Mouse (Mus musculus): ENCODE data around the gene Map7d2. TPM values are rescaled to one million over a fixed set of nuclear protein-coding genes. Genes with fewer than 3 reads are reported as not detected.
A peak's percentile ranks its signal among the peaks of the same experiment; 100 is the strongest.

The Map7d2 gene
- polyA plus RNA-seq, 1 experiment from 2014 or later = 14.3 TPM

GRCm38 (mm10) chrX:159532427-159532810 is 118.0 kb downstream of the Map7d2 start:
- H3K27me3 ChIP-seq (ENCODE audit: control insufficient read depth, insufficient read depth, low read length) = no peaks in the 10 kb centered on the region
- H3K4me1 ChIP-seq (ENCODE audit: control insufficient read depth, insufficient read depth, low read length) = no peaks in the 10 kb centered on the region
- peak overlapping the region; percentile 63 for H3K4me3 ChIP-seq (ENCODE audit: low read depth, low read length)
- ATAC-seq (ENCODE audit: low FRiP score) (peak; percentile 98), DNase-seq (ENCODE audit: low spot score, missing footprints) (peak; percentile 99)
- no peaks in the 10 kb centered on the region for H3K9me3 ChIP-seq (ENCODE audit: control insufficient read depth, low read length)
- peak overlapping the region; percentile 70 for H3K9ac ChIP-seq (ENCODE audit: low read length)
- WGBS = 16% methylated on average over 31 of the region's 38 CpGs
- H3K4me2 ChIP-seq = peak overlapping the region; percentile 43
- no peaks in the 10 kb centered on the region for H3K36me3 ChIP-seq (ENCODE audit: control insufficient read depth, insufficient read depth, low read length)
- peak overlapping the region; percentile 53; the same call in 1 of the 2 replicates for H3K27ac ChIP-seq (ENCODE audit: low read depth, low read length)

- Histone ChIP-seq H3K9me3 (ENCODE audit: control insufficient read depth, low read length) (no peaks in the 10 kb centered on the region), H3K36me3 (ENCODE audit: control insufficient read depth, insufficient read depth, low read length) (no peaks in the 10 kb centered on the region), H3K4me2 (peak overlapping the region; percentile 43), H3K9ac (ENCODE audit: low read length) (peak overlapping the region; percentile 70), H3K27ac (ENCODE audit: low read depth, low read length) (peak overlapping the region; percentile 53; the same call in 1 of the 2 replicates), H3K4me1 (ENCODE audit: control insufficient read depth, insufficient read depth, low read length) (no peaks in the 10 kb centered on the region), H3K4me3 (ENCODE audit: low read depth, low read length) (peak overlapping the region; percentile 63), H3K27me3 (ENCODE audit: control insufficient read depth, insufficient read depth, low read length) (no peaks in the 10 kb centered on the region)
- ATAC-seq (ENCODE audit: low FRiP score) (peak; percentile 72), DNase-seq (ENCODE audit: low spot score, missing footprints) (peak; percentile 84)
- 22% methylated on average over 41 of the region's 56 CpGs for WGBS
Measured at GRCm38 (mm10) chrX:159532811-159533462, 118.6 kb downstream of the Map7d2 start.

- H3K4me1 ChIP-seq (ENCODE audit: control insufficient read depth, insufficient read depth, low read length) = no peaks in the 10 kb centered on the region
- no peaks in the 10 kb centered on the region for H3K36me3 ChIP-seq (ENCODE audit: control insufficient read depth, insufficient read depth, low read length)
- H3K4me2 ChIP-seq = no peak overlapping the region
- no peak overlapping the region for H3K27ac ChIP-seq (ENCODE audit: low read depth, low read length)
- H3K9me3 ChIP-seq (ENCODE audit: control insufficient read depth, low read length) = no peaks in the 10 kb centered on the region
- WGBS = 89% methylated on average over 18 of the region's 18 CpGs
- DNase-seq (ENCODE audit: low spot score, missing footprints) = no peak
- no peak for ATAC-seq (ENCODE audit: low FRiP score)
- H3K9ac ChIP-seq (ENCODE audit: low read length) = no peak overlapping the region
- 0 out of 2 replicates have a peak, but pooled peaks cover 2% of the 10 kb centered on the region for H3K27me3 ChIP-seq (ENCODE audit: control insufficient read depth, insufficient read depth, low read length)
- H3K4me3 ChIP-seq (ENCODE audit: low read depth, low read length) = no peak overlapping the region
Measured at GRCm38 (mm10) chrX:159541936-159542335, 127.6 kb downstream of the Map7d2 start.

- ATAC-seq (ENCODE audit: low FRiP score) = no peak
- Histone ChIP-seq H3K4me3 (ENCODE audit: low read depth, low read length) (no peak overlapping the region), H3K36me3 (ENCODE audit: control insufficient read depth, insufficient read depth, low read length) (no peaks in the 10 kb centered on the region), H3K9me3 (ENCODE audit: control insufficient read depth, low read length) (no peaks in the 10 kb centered on the region), H3K27ac (ENCODE audit: low read depth, low read length) (no peak overlapping the region), H3K4me1 (ENCODE audit: control insufficient read depth, insufficient read depth, low read length) (no peaks in the 10 kb centered on the region), H3K27me3 (ENCODE audit: control insufficient read depth, insufficient read depth, low read length) (peaks cover 2% of the 10 kb centered on the region; the same call in 1 of the 2 replicates), H3K4me2 (no peak overlapping the region), H3K9ac (ENCODE audit: low read length) (no peak overlapping the region)
- DNase-seq (ENCODE audit: low spot score, missing footprints) = no peak
- 92% methylated on average over 5 of the region's 5 CpGs for WGBS
Measured at GRCm38 (mm10) chrX:159547093-159547492, 132.7 kb downstream of the Map7d2 start.

Other genes starting within 250 kb of the Map7d2 start
- gene Rps6ka3, start 204.3 kb upstream of the Map7d2 start, polyA plus RNA-seq (2014; fragmentation: Nextera tagmentation; extraction: Ambion mirVana) = 5.7 and 6.5 TPM in 2 replicates
- gene Eif1ax, start 42.4 kb upstream of the Map7d2 start, polyA plus RNA-seq (2014; fragmentation: Nextera tagmentation; extraction: Ambion mirVana) = 156 and 164 TPM in 2 replicates
- 29.5 and 32.0 TPM in 2 replicates for gene Bclaf3, start 112.1 kb downstream of the Map7d2 start, polyA plus RNA-seq (2014; fragmentation: Nextera tagmentation; extraction: Ambion mirVana)
- 35.4 and 39.6 TPM in 2 replicates for gene Sh3kbp1, start 212.7 kb downstream of the Map7d2 start, polyA plus RNA-seq (2014; fragmentation: Nextera tagmentation; extraction: Ambion mirVana)